Mouse (Mus musculus) brain, embryonic 18.5 days (tissue): Measurements from ENCODE around the gene Ugt1a5.
"Not testable (repeated sequence)": the region's sequence is repeated elsewhere in the genome, so short reads cannot be mapped to it uniquely, and the experiment has no call there.

ENCODE experiments used
- DNase-seq: peaks from one replicate; pipeline ENCODE4 v3.0.0-alpha.2; 2012; ENCODE audit warnings: low read depth, low spot score

Ugt1a5 gene

GRCm38 (mm10) chr1:88224029-88224776 is 58.4 kb downstream of the Ugt1a5 start:
- no peak for DNase-seq

DNA sequence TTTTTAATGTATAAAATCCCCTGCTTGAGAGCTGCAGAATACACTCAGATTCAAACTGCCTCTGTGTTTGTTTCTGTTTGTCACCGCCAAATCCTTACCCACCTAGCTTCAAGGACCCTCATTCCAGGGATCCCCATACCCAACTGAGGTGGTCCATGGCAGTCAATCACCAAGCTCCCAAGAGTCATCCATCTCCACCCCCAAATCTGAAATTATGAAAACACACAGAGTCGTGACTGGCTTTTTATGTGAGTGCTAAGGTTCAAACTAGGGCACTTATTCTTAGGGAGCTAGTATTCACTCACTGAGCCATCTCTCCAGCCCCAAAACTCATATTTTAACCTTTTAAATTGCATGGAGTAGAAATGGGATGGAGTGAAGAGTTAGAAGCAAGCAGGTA is 59.5 kb downstream of the Ugt1a5 start:
- DNase-seq, result not testable (repeated sequence)

DNA sequence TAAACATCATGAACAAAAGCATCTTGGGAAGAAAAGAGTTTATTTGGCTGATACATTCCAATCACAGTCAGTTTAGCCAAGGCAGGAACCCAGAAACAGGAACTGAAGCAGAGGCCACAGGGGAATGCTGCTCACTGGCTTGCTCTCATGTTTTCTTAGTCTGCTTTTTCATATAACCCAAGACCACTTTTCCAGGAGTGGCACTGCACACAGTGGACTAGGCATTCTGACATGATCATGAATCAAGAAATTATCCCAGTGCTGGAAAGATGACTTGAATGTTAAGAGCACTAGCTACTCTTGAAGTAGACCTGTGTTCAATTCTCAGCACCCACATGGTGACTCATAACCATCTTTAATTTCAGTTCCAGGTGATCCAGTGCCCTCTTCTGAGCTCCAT is 59.9 kb downstream of the Ugt1a5 start:
- DNase-seq, result no peak

DNA sequence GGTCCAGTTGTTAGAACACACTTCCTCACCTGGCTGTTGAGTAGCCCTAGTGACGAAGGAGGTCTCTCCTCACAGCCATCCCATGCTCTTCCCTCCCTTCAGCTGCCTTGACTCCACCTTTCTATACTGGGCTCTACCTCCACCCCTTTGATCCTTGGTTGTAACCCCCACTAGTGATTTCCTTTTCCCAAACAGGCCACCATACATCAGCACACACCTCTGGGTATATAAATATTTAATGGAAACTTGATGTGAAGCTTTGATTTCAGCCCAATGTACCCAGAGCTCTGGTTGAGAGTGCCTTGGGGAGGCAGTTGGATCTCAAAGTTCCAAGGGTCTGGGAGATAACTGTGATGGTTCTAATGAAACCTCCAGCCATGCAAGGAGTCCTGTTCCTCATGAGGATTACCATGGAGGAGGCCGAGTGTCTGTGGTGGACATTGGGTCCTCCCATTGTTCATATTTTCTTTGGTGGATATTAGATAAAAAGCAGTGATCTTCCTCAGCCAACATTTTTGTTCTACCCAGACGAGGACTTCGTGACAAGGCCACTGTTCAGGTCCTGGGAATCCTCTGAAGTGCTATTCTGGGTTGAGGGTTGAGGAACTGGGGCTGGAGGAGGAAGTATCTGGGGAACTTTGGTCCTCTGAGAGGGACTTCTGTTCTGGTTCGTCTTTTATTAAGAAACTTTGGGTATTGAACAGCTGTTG is 61.0 kb downstream of the Ugt1a5 start, which contains the start of gene Mroh2a:
Gene Mroh2a, plus strand, starts transcription at position 317 of the 710 bp plus-strand sequence.
- no peak for DNase-seq

GRCm38 (mm10) chr1:88227482-88227881 is 61.7 kb downstream of the Ugt1a5 start:
- no peak for DNase-seq

GRCm38 (mm10) chr1:88228121-88228520 is 62.3 kb downstream of the Ugt1a5 start:
- DNase-seq, result no peak

GRCm38 (mm10) chr1:88229566-88229965 is 63.8 kb downstream of the Ugt1a5 start:
- no peak for DNase-seq

- DNase-seq, result no peak
Observed at GRCm38 (mm10) chr1:88229986-88230385, 64.2 kb downstream of the Ugt1a5 start.

DNA sequence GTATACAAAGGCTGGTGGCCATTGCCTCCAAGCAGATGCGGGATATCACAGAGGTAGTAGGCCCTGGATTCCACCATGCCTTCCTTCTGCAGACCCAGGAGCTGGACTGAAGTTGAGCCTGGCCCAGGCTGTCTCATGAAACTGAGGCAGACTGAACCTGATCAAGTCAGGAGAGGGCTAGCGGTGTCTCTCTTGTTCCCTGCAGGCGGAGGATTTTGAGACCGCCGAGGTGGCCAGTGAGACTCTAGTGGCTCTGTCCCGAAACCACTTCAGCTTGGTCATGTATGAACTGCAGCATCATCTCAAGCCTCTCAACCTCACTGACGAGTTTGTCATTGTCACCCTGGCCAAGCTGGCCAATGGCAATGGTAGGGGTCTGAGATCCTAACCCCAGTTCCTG is 64.6 kb downstream of the Ugt1a5 start:
- no peak for DNase-seq

DNA sequence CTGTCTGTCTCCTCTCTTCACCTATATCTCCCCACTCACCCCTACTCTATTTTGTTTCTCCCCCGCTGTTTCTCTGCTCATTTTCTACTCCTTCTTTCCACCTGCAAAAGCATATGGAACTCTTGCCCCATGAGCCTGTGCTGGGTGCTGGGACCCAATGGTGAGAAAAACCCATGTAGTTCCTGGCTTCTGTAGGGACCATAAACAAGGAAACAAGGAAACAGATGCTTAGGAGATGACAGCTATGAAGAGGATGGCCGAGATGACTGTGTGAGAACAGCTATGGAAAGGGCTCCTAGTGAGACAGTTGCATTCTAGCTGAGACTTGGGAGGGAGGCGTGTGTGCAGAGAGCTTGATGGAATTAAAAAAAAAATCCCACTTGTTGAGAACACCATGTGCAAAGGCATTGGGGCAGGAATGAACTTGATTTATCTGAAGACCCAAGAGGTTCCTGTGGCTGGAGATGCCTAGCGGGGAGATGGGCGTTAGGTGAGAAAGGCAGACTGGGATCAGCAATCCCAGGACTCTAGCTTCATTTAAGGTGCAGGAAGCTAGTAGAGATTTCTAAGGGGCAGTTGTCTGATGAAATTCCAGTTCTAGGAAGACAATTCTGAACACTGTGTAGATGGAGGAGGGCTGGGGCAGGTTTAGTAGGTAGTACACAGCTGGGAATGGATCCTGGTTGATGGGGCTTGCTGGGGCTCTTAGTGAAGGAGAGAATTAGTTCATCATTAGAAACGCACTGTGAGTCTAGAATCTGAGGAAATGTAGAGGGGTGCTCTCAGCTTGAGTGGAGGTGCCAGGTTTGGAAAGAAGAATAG is 65.4 kb downstream of the Ugt1a5 start:
- no peak for DNase-seq

GRCm38 (mm10) chr1:88231803-88232499 is 66.1 kb downstream of the Ugt1a5 start:
- no peak for DNase-seq

GRCm38 (mm10) chr1:88232664-88233380 is 67.0 kb downstream of the Ugt1a5 start:
- DNase-seq, result no peak

DNA sequence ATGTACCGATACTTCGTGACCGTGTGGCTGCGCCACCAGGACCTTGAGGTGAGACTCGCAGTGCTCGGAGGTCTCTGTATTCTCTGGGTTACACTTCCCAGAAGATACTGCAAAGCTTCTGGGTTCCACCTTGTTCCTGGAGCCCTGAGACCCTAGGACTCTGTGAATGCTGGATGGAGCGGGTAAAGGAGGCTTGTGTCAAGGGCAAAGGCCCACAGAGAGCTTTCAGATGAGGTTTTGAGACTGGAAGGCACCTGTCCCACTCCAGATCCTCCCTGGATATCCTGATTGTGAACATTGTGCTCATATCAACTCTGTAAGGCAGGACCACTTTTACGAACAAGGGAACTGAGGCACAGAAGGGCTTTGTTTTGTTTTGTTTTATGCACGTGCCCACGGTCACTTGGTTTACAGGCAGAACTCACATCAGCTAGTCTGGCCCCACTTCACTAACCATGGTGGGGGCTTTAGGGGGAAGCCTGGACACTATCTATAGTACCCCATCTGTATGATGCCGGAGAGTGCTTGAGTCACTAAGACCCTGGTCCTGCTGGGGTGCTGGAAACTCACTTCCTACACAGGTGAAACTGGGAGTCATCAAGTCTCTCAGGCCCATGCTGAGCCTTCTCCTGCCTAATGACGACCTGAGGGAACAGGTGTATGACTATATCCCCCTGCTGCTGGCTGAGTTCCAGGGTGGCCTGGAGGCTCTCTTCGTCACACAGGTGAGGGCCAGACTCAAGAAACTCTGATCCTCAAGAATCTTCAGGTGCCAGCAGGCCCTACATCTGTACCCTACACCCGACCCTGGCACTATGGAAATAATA is 67.8 kb downstream of the Ugt1a5 start:
- no peak for DNase-seq

- no peak for DNase-seq
Observed at GRCm38 (mm10) chr1:88234248-88234610, 68.4 kb downstream of the Ugt1a5 start.

GRCm38 (mm10) chr1:88234646-88235045 is 68.8 kb downstream of the Ugt1a5 start:
- no peak for DNase-seq

DNA sequence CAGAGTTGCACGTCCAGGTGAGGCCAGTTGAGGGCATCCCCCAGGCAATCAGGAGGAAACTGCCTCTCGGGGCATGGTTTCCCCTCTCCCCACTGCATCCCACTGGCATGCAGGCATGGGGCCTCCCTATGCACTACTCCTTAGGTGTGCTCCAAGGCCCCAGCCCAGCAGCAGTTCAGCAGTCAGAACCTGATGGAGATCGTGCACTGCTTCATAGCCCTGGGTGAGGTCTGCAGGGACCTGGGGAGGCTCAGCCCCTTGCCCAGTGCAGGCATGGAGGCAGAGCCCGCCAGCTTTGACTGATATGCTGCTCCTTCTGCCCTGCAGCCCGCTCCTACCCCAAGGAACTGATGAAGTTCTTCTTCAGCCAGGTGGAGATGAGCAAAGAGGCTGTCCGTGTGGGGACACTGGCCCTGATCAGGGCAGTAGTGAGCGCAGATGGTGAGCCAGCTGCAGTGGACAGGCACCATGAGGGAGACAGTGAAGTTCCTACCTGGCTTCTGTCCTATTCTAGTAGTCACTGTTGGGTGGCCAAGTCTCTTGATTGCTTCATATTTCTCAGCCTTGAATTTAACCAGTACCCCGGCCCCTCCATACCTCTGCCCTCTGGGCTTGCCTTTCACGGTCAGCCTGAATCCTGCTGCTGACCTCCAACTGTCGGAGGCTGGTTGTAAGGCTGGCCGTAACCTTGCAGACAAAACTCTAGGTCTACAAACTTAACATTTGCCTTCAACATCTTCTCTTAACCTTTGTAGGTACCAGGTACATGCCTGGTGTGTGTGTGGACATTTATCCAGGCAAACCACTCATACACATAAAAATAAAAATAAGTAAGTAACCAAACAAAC is 69.5 kb downstream of the Ugt1a5 start:
- no peak for DNase-seq

DNA sequence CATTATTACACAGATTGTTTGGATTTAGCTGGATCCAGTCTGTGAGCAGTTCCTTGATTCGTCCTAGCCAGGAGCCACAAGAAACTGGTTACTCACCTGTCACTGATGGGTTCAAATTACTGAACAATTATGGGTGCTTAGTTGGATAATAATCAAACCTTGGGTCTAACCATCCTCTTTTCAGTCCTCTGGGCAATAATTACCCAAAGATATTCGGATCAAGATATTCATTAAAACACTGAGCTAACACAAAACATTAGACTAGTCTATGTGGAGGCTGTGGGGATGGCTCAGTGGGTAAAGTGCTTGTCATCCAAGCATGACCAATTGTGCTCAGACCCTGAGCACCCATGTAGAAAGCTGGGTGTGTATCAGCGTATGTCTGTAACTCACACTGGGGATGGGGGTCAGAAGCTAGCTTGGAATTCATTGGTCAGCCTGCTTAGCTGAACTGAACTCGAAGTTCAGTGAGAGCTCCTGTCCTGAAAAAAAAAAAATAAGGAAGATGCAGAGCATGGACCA is 70.1 kb downstream of the Ugt1a5 start:
- DNase-seq, result no peak

DNA sequence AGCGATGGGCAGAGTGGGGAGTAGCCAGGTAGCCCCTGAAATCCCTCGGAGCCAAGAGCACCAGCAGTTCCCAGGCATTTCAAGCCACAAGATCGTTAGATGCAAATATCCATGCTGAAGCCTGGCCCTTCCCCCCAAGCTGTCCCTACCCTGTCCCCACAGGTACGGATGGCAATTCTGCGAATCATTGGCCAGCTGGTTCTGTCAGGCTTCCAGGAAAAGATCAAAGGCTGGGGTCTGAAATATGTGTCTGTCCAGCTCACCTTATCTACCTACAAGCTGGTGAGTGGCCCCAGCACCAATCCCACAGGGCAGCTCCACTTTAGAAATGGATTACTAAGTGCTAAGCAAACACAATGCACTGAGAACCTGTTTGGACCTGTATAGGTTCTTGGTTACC is 71.5 kb downstream of the Ugt1a5 start:
- DNase-seq, result no peak

DNA sequence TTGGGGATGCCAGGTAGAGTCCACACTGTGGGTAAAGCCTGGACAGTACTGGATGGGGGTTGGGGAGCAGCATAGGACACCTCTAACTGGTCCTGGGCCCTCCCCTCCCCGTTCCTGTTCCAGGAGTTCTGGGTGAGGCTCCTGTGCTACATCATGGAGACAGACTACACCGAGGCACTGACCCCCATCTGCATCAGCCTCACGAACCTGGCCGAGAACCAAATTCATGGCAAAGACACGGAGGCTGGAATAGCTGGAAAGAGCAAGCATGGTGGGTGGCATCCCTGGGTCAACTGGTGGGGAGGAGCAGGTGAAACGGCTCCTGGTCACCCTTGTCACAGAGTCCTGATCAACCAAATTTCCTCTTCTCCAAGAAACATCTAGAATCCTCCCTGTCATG is 73.0 kb downstream of the Ugt1a5 start:
- no peak for DNase-seq
